Mouse (Mus musculus): ENCODE results near the gene Zfp575. TPM values are rescaled to one million over a fixed set of nuclear protein-coding genes. Genes with fewer than 3 reads are reported as not detected.

Zfp575 gene
- total RNA-seq, 2 experiments from 2014 or later: not detected

GRCm38 (mm10) chr7:24608017-24608416, 20.6 kb upstream of the Zfp575 start:
- ATAC-seq (replicated peaks; ENCODE audit: low FRiP score, poor library complexity, severe bottlenecking): 0 out of 2 replicates have a peak, but pooled peaks have one; percentile 15

- no peak for ATAC-seq (replicated peaks; ENCODE audit: low FRiP score, poor library complexity, severe bottlenecking)
Observed at GRCm38 (mm10) chr7:24606046-24606445, 18.6 kb upstream of the Zfp575 start.

- ATAC-seq (replicated peaks; ENCODE audit: low FRiP score, poor library complexity, severe bottlenecking): no peak
Observed at GRCm38 (mm10) chr7:24605561-24605960, 18.1 kb upstream of the Zfp575 start.

GRCm38 (mm10) chr7:24600941-24601597, 13.6 kb upstream of the Zfp575 start:
- ATAC-seq (replicated peaks; ENCODE audit: low FRiP score, poor library complexity, severe bottlenecking): peak; percentile 98

GRCm38 (mm10) chr7:24599211-24600067, 12.0 kb upstream of the Zfp575 start:
- ATAC-seq (replicated peaks; ENCODE audit: low FRiP score, poor library complexity, severe bottlenecking): no peak

GRCm38 (mm10) chr7:24598121-24598520, 10.7 kb upstream of the Zfp575 start:
- ATAC-seq (replicated peaks; ENCODE audit: low FRiP score, poor library complexity, severe bottlenecking): no peak

GRCm38 (mm10) chr7:24595464-24595863, 8.0 kb upstream of the Zfp575 start:
- no peak for ATAC-seq (replicated peaks; ENCODE audit: low FRiP score, poor library complexity, severe bottlenecking)

- no peak for ATAC-seq (replicated peaks; ENCODE audit: low FRiP score, poor library complexity, severe bottlenecking)
Observed at GRCm38 (mm10) chr7:24594309-24594803, 6.9 kb upstream of the Zfp575 start.

- peak; percentile 87 for ATAC-seq (replicated peaks; ENCODE audit: low FRiP score, poor library complexity, severe bottlenecking)
Observed at GRCm38 (mm10) chr7:24593621-24594308, 6.3 kb upstream of the Zfp575 start.

GRCm38 (mm10) chr7:24592781-24593180, 5.3 kb upstream of the Zfp575 start:
- no peak for ATAC-seq (replicated peaks; ENCODE audit: low FRiP score, poor library complexity, severe bottlenecking)

- no peak for ATAC-seq (replicated peaks; ENCODE audit: low FRiP score, poor library complexity, severe bottlenecking)
Observed at GRCm38 (mm10) chr7:24592163-24592562, 4.7 kb upstream of the Zfp575 start.

GRCm38 (mm10) chr7:24591735-24592134, 4.3 kb upstream of the Zfp575 start:
- no peak for ATAC-seq (replicated peaks; ENCODE audit: low FRiP score, poor library complexity, severe bottlenecking)

GRCm38 (mm10) chr7:24588336-24588735, 895 bp upstream of the Zfp575 start:
- ATAC-seq (replicated peaks; ENCODE audit: low FRiP score, poor library complexity, severe bottlenecking): no peak

GRCm38 (mm10) chr7:24586828-24587227, 613 bp downstream of the Zfp575 start:
- no peak; the same call in 1 of the 2 replicates for ATAC-seq (replicated peaks; ENCODE audit: low FRiP score, poor library complexity, severe bottlenecking)

GRCm38 (mm10) chr7:24585995-24586394, 1.4 kb downstream of the Zfp575 start:
- no peak for ATAC-seq (replicated peaks; ENCODE audit: low FRiP score, poor library complexity, severe bottlenecking)

- ATAC-seq (replicated peaks; ENCODE audit: low FRiP score, poor library complexity, severe bottlenecking): no peak
Observed at GRCm38 (mm10) chr7:24584876-24585275, 2.6 kb downstream of the Zfp575 start.

- no peak for ATAC-seq (replicated peaks; ENCODE audit: low FRiP score, poor library complexity, severe bottlenecking)
Observed at GRCm38 (mm10) chr7:24577811-24578210, 9.6 kb downstream of the Zfp575 start.

- ATAC-seq (replicated peaks; ENCODE audit: low FRiP score, poor library complexity, severe bottlenecking): no peak
Observed at GRCm38 (mm10) chr7:24574224-24574796, 13.1 kb downstream of the Zfp575 start.

GRCm38 (mm10) chr7:24572455-24572854, 15.0 kb downstream of the Zfp575 start:
- no peak for ATAC-seq (replicated peaks; ENCODE audit: low FRiP score, poor library complexity, severe bottlenecking)

- ATAC-seq (replicated peaks; ENCODE audit: low FRiP score, poor library complexity, severe bottlenecking): no peak
Observed at GRCm38 (mm10) chr7:24571071-24571470, 16.4 kb downstream of the Zfp575 start.
